Mouse (Mus musculus) brain, embryonic 14.5 days (tissue): Measurements from ENCODE around the gene Lrrtm3. TPM values are rescaled to one million over a fixed set of nuclear protein-coding genes. Genes with fewer than 3 reads are reported as not detected.
A peak's percentile ranks its signal among the peaks of the same experiment; 100 is the strongest.

ENCODE experiments used
- DNase-seq: peaks from one replicate; pipeline ENCODE4 v3.0.0-alpha.2; 2011; ENCODE audit warnings: low read depth
- CTCF ChIP-seq: fragments of 200-500 bp; IDR thresholded peaks from 2 replicates; pipeline ENCODE4 v1.5.1; 2012; ENCODE audit warnings: inconsistent platforms, mild to moderate bottlenecking, moderate library complexity, borderline replicate concordance; ENCODE audit not compliant: insufficient read depth, insufficient read length; ENCODE audit errors: extremely low read depth
- POLR2A ChIP-seq: fragments of 200-500 bp; IDR thresholded peaks from 2 replicates; pipeline ENCODE4 v1.6.1; 2012; ENCODE audit warnings: mild to moderate bottlenecking, inconsistent platforms, borderline replicate concordance; ENCODE audit not compliant: poor library complexity, insufficient read depth, insufficient read length, severe bottlenecking; ENCODE audit errors: extremely low read depth
- polyA plus RNA-seq: library from polyadenylated mRNA; depleted of rRNA; stranded (reverse); fragments of >200 nt; gene quantifications from 2 replicates; pipeline ENCODE4 v1.2.3, GENCODE M21; 2012

Gene Lrrtm3
- polyA plus RNA-seq, 1 experiment = 15.3 TPM

DNA sequence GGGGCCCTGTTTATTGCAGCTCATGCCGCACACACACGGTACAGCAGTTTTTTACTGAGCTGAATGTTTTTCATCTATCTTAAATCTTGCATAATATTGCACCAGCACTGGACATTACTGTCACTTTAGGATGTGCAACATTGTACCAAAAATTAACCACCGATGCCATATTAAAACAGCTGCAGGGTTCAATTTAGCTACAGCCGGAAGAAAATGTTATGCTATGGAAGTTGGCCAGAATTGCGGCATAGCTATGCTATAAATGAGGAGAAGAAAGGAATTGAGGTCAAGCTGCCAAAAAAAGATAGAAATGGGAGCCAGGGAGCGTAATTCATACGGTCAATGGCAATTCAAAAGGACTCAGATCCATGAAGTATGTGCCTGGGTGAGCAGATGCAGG is 48.9 kb downstream of the Lrrtm3 start:
- DNase-seq = no peak

DNA sequence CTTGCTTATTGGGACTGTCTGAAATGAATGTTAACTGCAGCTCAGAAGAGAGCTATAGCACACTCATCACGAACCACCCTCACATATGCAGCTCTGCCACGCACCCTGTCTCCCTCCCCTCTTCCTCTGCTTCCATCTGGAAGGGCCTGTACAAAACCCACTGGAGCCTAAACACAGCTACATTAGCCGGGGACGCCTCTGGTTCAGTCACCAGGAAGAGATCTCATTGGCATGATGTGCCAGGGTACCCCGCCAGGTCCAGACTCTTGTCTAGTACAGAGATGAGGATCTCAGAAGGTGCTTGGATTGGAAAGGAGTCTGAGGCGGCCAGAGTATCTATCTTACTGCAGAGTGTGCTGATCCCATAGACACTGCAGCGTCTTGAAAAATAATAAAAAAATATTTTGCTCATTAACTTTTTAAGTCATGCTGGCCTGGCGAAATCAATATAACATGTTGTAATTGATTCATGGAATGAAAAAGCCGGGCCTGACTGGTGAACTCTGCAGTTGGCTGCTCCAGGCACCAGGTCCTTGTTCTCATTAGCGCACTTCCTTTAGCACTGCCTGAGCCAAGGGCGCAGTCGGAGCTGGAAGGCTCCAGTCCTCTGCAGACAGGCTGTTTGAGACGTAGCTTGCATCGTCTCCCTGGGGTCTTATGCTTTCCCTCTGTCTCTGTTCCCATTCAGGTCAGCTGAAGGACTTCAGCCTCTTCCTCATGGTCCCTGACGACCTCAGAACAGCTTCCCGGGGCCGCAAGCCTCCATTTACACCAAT is 50.1 kb downstream of the Lrrtm3 start:
- TF ChIP-seq POLR2A (no peak), CTCF (no peak)
- DNase-seq = peak; percentile 73

More for the DNA sequence above, 48.9 kb downstream of the Lrrtm3 start:
- no peak for TF ChIP-seq POLR2A
- TF ChIP-seq CTCF = no peak

DNA sequence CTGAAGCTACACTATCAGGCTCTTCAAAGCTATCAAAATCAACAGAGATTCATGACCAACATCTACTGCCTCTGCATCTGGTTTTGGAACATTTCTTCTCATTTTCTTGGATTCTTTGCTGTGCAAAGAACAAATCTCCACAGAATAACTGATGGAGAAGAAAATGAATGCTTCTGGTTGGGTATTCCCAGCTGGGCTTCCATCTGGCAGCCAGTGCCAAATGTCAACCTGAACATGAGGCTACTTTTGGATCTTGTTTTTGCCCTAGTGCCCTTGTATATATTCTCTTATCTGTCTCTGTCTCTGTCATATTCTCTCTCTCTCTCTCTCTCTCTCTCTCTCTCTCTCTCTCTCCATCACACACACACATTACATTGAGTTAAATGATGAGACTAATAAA is 59.2 kb downstream of the Lrrtm3 start:
- TF ChIP-seq POLR2A = no peak
- no peak for TF ChIP-seq CTCF
- no peak for DNase-seq

DNA sequence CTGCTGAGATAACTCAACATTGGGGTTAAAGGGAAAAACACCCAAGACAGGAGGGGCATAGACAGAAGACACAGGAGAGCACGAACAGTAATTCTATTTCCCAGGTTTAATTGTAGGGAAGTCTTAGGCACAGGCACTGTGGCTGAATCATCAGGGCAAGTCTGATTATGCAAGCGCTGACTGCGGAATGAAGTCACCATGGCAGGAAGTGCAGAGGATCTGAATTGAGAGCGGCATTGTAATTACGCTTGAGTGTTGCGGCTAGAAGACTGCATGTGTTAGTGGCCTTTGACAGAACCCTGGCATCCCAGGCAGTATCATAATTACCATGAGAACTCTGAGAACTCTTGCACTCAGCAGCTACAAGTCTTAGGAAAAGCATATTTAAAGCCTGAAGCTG is 66.7 kb downstream of the Lrrtm3 start:
- TF ChIP-seq POLR2A (no peak), CTCF (no peak)
- peak; percentile 48 for DNase-seq

DNA sequence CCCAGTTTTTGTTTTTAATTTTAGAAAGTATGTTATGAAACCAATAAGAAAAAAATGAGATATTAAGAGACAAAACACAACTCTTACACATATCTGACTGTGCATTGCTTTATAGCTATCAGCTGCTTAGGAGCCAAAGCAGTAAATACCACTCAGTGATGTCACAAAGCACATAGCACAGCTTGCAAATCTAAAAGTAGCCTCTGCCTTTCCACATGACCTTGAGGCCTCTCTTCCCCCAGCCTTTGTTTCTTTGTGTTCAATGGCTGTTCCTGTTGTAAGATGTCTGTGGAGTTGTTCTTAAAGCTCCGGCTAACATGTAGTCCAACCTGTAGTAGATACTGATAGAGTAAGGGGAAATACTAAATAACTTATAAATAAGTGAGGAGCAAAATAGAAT is 69.7 kb downstream of the Lrrtm3 start:
- TF ChIP-seq POLR2A (no peak), CTCF (no peak)
- no peak for DNase-seq

DNA sequence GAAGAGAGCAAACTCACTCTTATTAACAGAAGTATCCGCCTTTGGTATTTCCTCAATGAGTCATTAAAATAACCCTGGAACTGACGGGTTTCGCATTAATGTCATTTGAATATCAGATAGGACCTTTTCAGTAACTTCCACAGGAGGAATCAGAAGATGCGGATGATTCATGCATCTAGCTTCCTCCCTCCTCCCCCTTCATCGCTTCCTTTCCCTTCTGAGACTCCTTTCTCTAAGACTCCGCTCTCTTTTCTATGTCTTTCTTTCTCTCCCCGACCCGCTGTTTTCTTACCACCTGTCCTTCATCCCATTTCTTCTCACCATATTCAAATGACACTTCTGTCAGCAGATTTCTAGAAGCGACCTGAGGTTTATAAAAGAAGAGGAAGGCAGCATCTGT is 88.1 kb downstream of the Lrrtm3 start:
- TF ChIP-seq POLR2A (no peak), CTCF (no peak)
- DNase-seq = peak; percentile 7

DNA sequence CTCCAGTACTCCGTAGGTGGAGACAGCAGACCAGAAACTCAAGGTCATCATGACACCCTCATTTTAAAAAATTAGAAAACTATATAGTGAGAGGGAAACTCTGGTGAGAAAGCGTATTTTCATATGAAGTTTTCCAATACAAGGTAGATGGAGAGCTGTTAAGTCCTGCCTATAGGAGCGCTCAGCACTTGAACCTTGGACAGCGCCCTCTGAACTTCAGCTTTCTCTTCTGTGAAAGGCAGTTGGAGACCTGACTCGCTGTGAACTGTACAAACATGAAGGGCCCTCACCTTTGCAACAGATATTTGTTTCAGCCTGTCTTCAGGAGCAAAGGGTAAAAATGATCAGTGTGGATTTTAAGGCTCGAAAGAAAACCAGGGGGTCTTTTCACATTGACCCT is 88.5 kb downstream of the Lrrtm3 start:
- DNase-seq = no peak
- TF ChIP-seq POLR2A = no peak
- no peak for TF ChIP-seq CTCF

DNA sequence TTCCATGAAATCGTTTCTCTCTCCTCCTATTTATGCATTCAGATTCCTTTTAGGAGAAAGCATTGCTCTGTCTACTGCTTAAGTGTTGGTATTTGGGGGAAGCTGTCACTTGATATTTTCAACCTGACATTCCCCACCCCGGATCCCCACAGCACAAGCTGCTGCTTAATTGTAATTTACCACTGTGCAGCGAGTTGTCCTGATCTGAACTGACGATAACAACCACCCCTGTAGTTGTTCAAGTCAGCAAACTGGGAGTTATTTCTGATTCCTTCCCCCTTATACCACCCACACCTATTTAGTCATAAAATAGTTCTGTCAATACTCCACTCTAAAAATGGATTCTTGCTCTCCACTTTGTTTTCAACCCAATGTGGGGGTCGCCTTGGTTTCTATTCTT is 95.8 kb downstream of the Lrrtm3 start:
- no peak for DNase-seq
- TF ChIP-seq POLR2A (no peak), CTCF (no peak)

DNA sequence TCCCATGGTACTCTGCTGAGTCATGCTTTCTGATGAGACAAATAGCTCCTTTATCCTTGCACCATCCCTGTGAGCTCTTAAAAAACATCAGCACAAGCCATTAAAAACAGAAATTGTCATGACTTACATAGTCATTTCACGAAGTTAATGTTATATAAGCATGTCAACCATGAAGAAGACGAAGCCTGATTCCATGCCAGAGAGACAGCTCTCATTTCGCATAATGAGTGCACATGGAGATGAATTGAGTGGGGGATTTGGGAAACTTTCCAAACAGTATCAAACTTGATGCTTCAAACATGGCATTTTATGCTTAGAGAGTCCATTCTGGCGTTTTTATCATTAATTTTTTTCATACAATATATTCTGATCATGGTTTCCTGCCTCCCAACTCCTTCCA is 104.5 kb downstream of the Lrrtm3 start:
- DNase-seq = peak; percentile 79
- TF ChIP-seq CTCF (no peak), POLR2A (no peak)

DNA sequence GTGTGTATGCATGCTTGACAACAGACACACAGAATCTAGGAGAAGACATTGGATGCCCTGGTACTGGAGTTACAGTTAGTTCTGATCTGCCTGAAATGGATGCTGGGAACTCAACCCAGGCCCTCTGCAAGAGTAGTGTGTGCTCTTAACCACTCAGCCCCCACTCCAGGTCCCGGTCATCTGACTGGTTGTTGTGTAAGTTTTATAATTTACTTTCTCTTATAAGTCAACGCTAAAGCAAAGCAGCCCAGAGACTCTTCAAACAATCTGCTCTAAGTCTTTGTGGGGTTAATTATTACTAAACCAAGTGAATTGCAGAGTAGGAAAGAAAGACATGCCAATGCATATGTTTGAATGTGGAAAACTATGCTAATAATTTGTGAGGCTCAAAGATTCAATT is 110.7 kb downstream of the Lrrtm3 start:
- no peak for TF ChIP-seq POLR2A

DNA sequence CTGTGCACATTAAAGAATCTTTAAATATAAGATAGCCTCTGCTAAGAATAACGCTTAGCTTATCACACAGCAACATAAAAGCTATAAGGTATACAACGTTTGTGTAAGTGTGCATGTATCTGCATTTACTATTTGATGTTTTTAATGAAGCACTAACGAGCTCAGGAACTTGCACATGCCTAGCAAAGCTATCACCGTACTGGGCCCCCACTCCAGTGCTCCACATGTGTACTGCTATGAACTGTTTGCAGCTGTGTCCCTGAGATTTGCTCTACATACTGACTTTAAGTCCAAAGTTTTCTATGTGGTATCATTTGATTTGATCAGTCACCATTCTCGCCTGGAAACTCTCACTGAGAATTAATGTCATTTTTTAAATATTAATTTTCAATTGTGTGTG is 111.1 kb downstream of the Lrrtm3 start:
- no peak for TF ChIP-seq POLR2A
- no peak for TF ChIP-seq CTCF
- DNase-seq = peak; percentile 14

More for the DNA sequence above, 110.7 kb downstream of the Lrrtm3 start:
- DNase-seq = no peak

DNA sequence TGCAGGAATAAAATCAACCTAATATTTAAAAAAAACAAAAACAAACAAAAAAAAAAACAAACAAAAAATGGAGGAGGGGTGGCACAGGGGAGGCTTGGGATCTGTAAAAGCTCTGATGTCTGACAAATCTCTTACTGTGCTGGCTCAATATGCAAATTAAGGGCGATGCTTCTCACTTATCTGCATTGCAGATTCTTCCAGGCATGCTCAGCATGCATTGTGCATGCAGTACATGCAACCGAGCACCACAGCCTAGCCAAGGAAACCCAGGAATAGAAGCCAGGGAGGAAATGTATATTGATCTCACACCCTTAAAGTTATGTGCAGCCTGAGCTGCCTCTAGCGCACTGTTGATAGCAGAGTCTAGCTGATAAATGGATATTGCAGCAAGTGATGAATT is 111.5 kb downstream of the Lrrtm3 start:
- peak; percentile 89 for DNase-seq
- TF ChIP-seq CTCF = no peak
- no peak for TF ChIP-seq POLR2A
